Mouse (Mus musculus) lung, adult 2 months (tissue): ENCODE measurements around the gene Oaz1. TPM values are rescaled to one million over a fixed set of nuclear protein-coding genes. Genes with fewer than 3 reads are reported as not detected.

Experiments
- DNase-seq: peaks from one replicate; pipeline ENCODE4 v3.0.0; 2022
- H3K4me1 ChIP-seq: fragments of 200-500 bp; 2 replicates; pipeline ENCODE4 v1.6.1; 2011; ENCODE audit warnings: low read length; ENCODE audit not compliant: control insufficient read depth, insufficient read depth
- H3K4me3 ChIP-seq: fragments of 200-500 bp; replicated peaks from 2 replicates; pipeline ENCODE3; 2011; ENCODE audit warnings: low read depth, mild to moderate bottlenecking, control low read depth, low read length; ENCODE audit errors: extremely low read depth
- CTCF ChIP-seq: fragments of 200-500 bp; IDR thresholded peaks from 2 replicates; pipeline ENCODE4 v1.5.1; 2011; ENCODE audit warnings: mild to moderate bottlenecking, low read length, control low read depth; ENCODE audit not compliant: insufficient read depth
- POLR2A ChIP-seq: fragments of 200-500 bp; IDR thresholded peaks from 2 replicates; pipeline ENCODE4 v1.6.1; 2011; ENCODE audit warnings: low read depth, mild to moderate bottlenecking, control low read depth, low read length, borderline replicate concordance; ENCODE audit errors: extremely low read depth
- WGBS: fragments of 180-500 bp; shearing (Covaris S2); methylation state at CpG from one replicate; pipeline ENCODE4 v1.1.7; 2018; 5-methylcytosine and 5-hydroxymethylcytosine counted together
- polyA plus RNA-seq: library from polyadenylated mRNA; depleted of rRNA; stranded (reverse); fragments of >200 nt; gene quantifications from 2 replicates; pipeline ENCODE4 v1.2.3, GENCODE M21; 2012

Gene Oaz1
- polyA plus RNA-seq, 1 experiment: 804 TPM

DNA sequence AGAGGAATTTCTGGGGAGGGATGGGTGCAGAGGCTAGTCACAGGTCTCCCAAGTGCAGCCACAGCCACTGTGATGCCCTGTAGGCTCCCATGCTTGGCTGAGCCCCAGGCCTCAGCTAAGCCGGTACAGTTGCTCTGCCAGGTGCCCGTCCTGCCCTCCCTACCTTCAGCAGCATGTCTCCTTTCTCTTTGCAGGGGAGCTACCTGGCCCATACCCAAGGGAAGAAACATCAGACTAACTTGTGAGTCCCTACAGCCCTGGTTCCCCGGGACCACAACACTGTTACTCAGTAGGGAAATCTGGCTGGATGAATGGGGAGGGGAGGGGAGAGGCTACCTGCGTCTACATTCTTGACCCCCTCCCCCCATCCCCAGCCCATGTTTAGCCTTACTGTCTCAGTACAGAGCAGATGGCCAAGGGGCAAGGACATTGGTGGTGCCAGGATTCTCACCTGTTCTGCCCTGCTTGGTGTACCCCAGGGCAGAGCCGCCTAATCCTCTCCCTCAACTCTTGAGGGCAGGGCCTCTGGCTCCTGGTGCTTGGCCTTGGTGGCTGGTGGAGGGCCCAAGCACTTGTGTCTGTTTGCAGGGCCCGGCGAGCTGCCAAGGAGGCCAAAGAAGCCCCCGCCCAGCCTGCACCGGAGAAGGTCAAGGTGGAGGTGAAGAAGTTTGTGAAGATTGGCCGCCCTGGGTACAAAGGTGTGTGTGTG, 24.1 kb upstream of the Oaz1 start:
- Histone ChIP-seq H3K4me1 (peaks cover 13% of the 10 kb centered on the region), H3K4me3 (no peak overlapping the region)
- no peak for DNase-seq
- TF ChIP-seq CTCF (no peak), POLR2A (no peak)
- WGBS: 80% methylated on average over 10 of the region's 10 CpGs

DNA sequence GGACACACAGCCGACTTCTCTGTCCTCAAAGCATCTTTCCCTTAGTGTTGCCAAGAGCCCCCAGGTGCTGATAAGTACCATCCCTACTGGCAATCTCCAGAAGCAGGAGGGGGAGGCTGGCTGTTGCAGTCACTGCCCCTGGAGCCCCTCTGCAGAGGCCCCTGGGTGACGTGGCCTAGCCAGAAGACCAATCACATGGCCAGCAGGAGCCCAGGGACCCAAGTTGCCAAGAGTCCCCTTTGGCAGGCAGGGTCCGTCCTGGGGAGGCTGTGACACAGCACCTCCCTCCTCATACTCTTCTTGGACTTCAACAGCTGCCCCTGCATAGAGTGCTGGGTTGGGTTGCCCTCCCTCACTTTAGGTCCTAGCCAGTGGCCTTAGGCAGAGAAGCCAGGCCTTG, 23.5 kb upstream of the Oaz1 start:
- Histone ChIP-seq H3K4me3 (no peak overlapping the region), H3K4me1 (peaks cover 12% of the 10 kb centered on the region)
- no peak for TF ChIP-seq POLR2A
- no peak for TF ChIP-seq CTCF
- 74% methylated on average over 3 of the region's 3 CpGs for WGBS
- DNase-seq: no peak

DNA sequence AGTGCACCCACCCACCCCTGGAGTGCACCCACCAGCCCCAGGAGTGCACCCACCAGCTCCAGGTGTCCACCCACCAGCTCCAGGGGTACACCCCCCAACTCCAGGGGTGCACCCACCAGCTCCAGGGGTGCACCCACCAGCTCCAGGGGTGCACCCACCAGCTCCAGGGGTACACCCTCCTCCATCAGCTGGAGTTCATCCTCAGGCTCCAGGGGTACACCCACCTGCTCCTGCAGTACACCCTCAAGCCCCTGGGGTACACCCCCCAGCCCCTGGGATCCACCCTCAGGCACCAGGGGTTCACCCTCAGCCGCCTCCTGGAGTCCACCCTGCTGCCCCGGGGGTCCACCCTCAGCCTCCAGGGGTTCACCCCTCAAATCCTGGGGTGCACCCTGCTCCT, 22.1 kb upstream of the Oaz1 start:
- Histone ChIP-seq H3K4me3 (no peak overlapping the region), H3K4me1 (peaks cover 10% of the 10 kb centered on the region)
- TF ChIP-seq POLR2A: no peak
- no peak for TF ChIP-seq CTCF
- WGBS: 96% methylated on average over 2 of the region's 2 CpGs
- no peak for DNase-seq

DNA sequence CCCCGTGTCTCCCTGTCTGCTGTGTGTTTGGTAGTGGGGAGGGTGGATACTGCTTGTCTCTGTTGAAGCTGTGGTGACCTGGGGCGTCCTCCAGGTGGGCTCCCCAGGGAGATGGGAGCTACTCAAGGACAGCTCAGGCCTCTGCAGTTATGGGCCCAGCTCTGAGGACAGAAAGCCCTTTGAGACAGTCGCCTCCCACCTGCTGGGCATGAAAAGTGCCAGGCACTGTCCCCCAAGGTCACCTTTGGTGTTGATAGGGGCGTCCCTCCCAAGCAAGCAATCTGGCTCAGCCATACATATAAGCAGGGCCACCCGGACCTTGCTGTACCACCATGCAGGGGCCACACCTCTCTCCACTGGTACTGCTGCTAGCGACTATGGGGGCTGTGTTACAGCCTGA, 21.5 kb upstream of the Oaz1 start, which contains the start of gene Amh:
TSS of gene Amh (plus strand) at position 328 of the 400 bp plus-strand sequence.
- TF ChIP-seq POLR2A: no peak
- no peak for TF ChIP-seq CTCF
- Histone ChIP-seq H3K4me1 (peaks cover 5% of the 10 kb centered on the region; the same call in 1 of the 2 replicates), H3K4me3 (no peak within 1 kb of the TSS)
- DNase-seq: no peak
- 77% methylated on average over 6 of the region's 6 CpGs for WGBS

DNA sequence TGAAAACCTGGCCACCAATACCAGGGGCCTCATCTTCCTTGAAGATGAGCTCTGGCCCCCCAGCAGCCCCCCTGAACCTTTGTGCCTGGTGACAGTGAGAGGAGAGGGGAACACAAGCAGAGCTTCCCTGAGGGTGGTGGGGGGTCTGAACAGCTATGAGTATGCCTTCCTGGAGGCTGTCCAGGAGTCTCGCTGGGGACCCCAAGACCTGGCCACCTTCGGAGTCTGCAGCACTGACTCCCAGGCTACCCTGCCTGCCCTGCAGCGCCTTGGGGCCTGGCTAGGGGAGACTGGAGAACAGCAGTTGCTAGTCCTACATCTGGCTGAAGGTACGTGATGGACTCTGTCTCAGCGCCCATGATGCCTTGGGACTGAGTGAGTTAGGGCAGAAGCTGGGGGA, 21.1 kb upstream of the Oaz1 start:
- H3K4me3 ChIP-seq: no peak overlapping the region
- H3K4me1 ChIP-seq: 0 out of 2 replicates have a peak, but pooled peaks cover 3% of the 10 kb centered on the region
- TF ChIP-seq CTCF (no peak), POLR2A (no peak)
- no peak for DNase-seq
- 91% methylated on average over 5 of the region's 5 CpGs for WGBS

DNA sequence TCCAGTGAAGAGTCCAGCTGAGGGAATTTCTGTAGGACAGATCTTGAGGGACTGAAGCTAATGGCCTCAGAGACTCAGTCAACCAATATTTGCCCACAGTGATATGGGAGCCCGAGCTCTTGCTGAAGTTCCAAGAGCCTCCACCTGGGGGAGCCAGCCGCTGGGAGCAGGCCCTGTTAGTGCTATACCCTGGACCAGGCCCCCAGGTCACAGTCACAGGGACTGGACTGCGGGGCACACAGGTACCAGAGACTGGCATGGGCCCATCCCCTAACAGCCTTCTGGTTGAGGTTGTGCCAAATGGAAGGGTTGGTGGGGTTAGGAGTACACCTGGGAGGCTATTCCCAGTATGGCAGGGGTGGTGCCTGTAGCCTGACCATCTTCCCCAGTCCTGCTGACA, 20.5 kb upstream of the Oaz1 start:
- DNase-seq: peak; percentile 68
- Histone ChIP-seq H3K4me1 (0 out of 2 replicates have a peak, but pooled peaks cover 3% of the 10 kb centered on the region), H3K4me3 (no peak overlapping the region)
- no peak for TF ChIP-seq POLR2A
- TF ChIP-seq CTCF: peak; percentile 50; the same call in 1 of the 2 replicates
- WGBS: 15% methylated on average over 3 of the region's 3 CpGs

DNA sequence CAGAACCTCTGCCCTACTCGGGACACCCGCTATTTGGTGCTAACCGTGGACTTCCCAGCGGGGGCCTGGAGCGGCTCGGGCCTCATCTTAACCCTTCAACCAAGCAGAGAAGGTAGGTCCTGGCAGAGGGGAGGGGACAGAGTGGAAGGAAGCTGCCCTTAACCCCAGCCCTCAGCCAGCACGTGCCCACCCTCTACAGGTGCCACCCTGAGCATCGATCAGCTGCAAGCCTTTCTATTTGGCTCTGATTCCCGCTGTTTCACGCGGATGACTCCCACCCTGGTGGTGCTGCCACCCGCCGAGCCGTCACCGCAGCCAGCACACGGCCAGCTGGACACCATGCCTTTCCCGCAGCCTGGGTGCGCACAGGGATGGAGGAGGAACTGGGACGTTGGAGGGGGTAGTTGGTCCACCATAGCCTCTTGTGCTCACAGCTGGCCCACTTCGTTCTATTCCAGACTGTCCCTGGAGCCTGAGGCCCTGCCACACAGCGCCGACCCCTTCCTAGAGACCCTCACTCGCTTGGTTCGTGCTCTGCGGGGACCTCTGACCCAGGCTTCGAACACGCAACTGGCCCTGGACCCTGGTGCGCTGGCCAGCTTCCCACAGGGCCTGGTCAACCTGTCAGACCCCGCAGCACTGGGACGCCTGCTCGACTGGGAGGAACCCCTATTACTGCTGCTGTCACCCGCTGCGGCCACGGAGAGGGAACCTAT, 20.0 kb upstream of the Oaz1 start:
- H3K4me3 ChIP-seq: no peak overlapping the region
- WGBS: 54% methylated on average over 34 of the region's 34 CpGs
- no peak for TF ChIP-seq CTCF
- TF ChIP-seq POLR2A: no peak
- 0 out of 2 replicates have a peak, but pooled peaks cover 3% of the 10 kb centered on the region for H3K4me1 ChIP-seq
- no peak for DNase-seq

DNA sequence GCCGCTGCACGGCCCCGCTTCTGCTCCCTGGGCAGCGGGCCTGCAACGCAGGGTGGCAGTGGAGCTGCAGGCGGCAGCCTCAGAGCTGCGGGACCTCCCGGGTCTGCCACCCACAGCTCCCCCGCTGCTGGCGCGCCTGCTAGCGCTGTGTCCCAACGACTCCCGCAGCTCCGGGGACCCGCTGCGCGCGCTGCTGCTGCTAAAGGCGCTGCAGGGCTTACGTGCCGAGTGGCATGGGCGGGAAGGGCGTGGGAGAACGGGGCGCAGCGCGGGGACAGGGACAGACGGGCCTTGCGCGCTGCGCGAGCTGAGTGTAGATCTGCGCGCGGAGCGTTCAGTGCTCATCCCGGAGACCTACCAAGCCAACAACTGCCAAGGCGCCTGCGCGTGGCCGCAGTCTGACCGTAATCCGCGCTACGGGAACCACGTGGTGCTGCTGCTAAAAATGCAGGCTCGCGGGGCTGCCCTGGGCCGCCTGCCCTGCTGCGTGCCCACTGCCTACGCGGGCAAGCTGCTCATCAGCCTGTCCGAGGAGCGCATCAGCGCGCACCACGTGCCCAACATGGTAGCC, 19.3 kb upstream of the Oaz1 start:
- Histone ChIP-seq H3K4me3 (peak overlapping the region; percentile 58), H3K4me1 (0 out of 2 replicates have a peak, but pooled peaks cover 3% of the 10 kb centered on the region)
- TF ChIP-seq POLR2A (no peak), CTCF (no peak)
- 2% methylated on average over 58 of the region's 58 CpGs for WGBS
- DNase-seq: peak; percentile 51

DNA sequence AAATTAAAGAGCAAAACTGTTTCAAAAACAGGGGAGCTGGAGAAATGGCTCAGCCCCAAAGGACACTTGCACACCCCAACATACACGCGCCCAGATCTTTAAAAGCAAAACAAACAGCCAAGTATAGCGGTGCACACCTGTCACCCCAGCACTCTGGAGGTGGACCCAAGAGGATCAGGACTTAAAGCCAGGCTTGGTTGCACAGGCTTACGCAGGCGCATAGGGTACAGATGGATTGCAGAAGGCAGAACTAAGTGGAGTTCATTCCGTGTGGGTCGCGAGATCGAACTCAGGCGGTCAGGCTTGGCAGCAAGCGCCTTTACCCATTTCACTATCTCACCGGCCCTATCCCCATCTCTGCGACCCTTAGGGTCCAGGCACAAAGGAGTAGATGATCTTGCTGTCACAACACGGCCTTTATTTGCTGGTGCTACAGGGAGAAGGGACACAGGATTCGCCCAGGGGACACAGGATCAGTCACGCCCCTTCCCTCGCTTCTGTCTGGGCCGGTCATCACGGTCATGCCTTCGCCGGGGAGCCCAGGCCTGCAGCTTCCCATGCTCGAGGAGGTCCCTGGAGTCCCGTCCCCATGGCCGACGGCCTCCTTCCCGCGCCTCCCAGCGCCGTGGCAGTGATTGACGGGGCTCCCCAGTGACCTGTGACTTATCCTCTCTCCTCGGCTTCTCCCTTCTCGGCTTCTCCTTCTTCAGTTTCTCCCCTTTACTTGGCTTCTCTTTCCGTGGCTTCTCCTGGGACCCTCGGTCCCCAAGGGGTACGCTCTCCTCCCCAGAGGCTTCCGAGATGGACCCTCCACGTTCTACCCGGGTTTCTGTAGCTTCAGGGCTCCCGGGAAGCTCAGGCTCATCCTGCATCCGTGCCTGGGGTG, 18.1 kb upstream of the Oaz1 start:
- Histone ChIP-seq H3K4me3 (no peak overlapping the region), H3K4me1 (0 out of 2 replicates have a peak, but pooled peaks cover 3% of the 10 kb centered on the region)
- 23% methylated on average over 40 of the region's 40 CpGs for WGBS
- TF ChIP-seq CTCF (no peak), POLR2A (no peak)
- no peak for DNase-seq
